Mouse (Mus musculus) lung, postnatal 14 days (tissue): ENCODE measurements around the gene Calm5.
"Not testable (repeated sequence)": the region's sequence is repeated elsewhere in the genome, so short reads cannot be mapped to it uniquely, and the experiment has no call there.

Experiments used
- DNase-seq: peaks from one replicate; pipeline ENCODE4 v3.0.0; 2021

The Calm5 gene

DNA sequence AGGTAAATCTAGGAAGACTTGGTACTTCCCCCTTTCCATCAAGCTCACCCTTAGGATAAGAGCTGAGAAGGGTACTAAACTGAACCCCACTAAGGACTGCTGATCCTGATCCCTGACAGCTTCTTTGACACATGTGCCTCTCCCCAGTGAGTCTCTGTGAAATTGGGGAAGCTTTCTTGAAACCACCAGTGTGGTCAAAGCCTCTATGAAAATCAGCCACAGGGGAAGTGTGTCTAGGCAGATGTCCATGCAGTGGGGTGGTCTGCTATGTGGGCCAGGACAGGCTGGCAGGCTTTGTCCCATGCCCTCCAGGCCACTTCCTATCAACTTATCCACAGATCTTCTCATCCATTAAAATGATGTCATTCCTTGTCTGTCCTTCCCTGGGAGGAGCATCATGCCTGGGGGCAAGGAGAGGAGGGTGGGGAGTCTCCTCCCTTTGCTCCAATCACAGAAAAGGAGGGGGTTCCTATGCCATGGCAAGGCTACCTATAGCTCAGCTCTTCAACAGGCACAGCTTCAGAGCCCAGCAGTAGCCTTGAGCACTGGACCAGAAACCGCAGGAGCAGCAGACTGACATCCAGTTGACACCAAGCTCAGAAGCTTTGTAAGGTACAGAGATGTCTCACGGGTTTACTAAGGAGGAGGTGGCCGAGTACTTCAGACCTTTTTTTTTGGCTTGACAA is at the start of gene Calm5:
Gene Calm5 (plus strand): TSS at position 526 of the 686 bp plus-strand sequence.
- not testable (repeated sequence) for DNase-seq

DNA sequence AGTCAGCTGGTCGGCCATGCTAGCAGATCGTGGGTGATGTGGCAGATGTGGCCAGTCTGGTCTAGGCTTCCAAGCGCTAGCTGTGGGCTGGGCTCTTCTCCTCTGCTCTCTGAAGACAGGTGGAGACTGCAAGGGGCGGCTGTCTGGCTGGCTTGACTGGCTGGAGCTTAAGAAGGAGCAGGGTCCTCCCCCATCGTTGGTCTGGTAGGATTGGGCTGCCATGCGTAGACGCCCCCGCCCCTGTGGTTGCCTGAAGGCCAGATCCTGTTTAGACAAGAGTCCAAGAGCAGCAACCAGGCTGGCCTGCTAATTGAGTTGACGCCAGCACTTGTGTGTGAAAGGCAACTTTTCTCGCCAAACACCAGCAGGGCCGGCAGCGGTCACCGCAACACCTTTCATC is 49.8 kb upstream of the Calm5 start, which contains the start of gene Calml3:
Gene Calml3 (minus strand): TSS at position 131 of the 400 bp plus-strand sequence.
- no peak for DNase-seq

DNA sequence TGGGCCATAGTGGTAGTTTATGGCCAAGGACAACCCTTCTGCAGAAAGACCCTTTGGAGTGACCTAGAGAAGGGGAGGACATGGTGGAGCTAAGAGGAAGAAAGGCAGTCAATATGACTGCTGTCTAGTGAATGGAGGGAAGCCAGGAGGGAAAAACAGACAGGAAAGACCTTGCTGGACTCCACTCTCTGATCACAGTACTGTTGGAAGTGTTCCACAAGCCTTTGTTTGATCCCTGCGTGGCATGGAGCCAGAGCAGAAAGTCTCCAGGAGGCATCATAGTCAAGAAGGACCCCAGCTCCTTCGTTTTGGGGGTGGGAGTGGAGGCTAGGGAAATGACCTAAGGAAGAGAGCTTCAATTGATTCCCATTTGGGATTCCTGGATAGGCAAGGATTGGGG is 48.8 kb upstream of the Calm5 start:
- no peak for DNase-seq

DNA sequence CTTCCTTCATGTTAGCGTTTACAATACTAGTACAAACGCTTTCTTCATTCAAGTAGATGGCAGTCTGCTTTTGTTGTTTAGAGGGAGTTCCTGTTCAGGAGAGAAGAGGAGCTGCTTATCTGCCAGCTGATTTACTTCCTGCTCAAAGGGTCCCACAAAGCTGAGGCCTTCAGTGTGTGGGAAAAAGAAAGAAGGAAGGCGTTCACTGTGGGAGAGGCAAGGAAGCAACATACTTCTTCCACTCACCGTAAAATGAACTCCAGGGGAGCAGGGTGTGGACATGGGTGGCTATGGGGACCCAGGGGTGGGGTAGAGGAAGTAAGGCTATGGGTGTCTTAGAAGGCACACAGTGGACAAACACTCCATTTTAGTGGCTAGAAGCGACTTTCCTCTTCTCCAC is 48.3 kb upstream of the Calm5 start:
- no peak for DNase-seq

DNA sequence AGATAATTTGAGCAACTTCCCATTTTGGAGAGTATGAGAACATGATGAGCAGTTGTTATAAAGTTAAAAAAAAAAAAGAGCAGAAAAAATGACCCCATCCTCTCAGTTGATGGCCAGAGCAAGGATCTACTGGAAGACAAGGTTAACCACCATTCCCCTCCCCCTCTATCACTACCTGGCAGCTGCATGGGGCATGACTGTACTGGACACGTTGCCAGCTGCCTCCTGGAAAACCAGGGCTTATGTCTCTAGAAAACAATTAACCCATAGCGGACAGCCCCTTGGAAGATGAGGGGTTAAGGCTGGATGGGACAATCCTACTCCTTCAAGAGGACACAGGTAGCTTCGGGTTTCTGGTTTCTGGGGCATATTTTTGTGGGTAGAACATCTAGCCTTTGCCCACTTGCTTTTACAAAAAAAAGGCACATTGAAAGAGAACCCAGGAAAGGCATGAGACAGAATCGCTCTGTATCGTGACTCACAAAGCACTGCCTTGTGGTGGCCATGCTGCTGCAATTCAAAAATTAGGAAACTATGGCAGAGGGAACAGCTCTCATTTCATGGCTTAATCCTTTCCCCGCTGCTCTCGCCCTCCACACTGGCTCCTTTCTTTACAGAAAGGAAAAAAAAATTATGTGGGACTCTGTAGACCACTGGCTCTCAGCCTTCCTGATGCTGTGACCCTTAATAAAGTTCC is 46.7 kb upstream of the Calm5 start:
- DNase-seq: no peak

DNA sequence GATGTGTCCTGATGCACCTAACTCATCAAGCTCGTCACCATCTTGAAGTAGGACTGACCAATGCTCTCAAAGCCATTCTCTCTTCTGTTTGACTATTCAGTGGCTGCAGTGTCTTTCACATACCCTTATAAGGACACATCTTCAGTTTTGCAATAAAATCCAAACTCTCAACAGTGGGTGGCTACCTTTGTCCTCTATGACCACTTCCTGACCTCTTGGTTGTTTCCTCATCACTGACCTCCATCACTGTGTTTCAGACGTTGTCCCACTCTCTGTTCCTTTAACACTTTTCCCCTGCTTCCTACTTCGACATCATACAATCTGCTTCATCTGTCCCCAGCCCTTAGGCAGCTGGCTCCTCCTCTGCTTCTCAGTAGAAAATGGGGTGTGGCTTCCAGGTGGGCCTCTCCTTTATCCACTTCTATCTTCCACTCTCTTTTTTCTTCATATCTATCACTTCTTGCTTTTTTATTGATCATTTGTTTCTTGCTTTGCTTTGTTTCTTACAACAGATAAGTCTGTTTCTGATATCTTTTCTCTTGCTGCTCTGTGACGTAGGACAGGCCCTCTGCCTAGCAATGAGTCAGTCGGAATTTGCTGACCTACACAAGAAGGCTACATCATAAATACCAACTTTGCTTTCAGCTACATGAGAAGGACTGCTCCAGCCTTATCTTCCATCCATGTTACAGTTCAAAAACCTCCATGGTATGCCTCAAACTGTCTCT is 35.8 kb upstream of the Calm5 start:
- DNase-seq: no peak

DNA sequence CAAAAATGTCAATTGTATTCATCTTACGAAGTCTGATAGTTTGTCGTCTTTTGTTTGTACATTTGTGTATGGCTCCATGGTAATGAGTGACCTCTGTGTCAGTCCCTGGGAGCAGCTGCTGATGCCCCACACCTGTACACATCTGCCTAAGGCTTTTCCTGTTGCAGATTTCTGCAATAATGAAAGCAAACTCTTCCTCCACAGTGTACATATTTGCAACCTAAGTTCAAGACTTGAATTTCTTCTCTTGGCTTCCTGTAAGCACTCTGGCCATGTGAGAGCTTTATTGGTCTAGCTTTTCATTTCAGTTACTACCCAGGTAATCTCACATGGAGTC is 35.3 kb upstream of the Calm5 start:
- DNase-seq: no peak

DNA sequence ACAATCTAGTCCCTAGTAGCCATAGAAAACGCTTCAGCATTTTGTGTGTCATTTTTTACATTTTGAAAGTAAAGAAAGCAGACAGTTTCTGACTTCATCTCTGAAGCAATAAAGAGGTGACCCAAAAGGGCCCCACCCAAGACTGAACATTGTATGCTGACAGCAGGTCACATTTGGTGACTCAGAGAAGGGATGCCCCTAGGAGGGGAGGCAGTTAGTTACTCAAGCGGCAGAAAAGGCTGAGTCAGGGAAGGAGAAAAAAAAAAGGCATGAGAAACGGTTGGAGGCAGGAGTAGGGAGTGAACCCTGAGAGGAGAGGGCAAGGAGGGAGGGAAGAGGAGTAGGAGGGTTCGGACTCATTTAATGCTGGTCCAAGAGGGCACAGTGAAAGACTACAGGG is 31.9 kb upstream of the Calm5 start:
- no peak for DNase-seq

DNA sequence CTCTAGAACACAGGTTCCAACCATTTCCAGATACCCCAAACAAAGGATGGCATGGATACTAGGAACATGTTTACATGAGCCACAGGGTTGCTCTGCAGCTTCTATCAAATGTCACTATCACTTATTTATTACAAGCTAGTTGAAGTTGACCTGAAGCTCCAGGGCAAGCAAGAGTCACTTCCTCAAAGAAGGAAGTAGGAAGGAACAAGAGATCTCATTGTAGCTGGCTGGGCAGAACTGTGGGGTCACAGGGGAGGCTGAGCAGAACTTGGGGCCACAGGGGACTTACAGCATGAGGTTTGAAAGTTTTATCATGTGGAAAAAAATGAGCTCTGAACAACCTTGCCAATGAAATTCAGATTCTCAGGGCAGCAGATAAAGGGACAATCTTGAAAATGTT is 28.2 kb upstream of the Calm5 start:
- no peak for DNase-seq

DNA sequence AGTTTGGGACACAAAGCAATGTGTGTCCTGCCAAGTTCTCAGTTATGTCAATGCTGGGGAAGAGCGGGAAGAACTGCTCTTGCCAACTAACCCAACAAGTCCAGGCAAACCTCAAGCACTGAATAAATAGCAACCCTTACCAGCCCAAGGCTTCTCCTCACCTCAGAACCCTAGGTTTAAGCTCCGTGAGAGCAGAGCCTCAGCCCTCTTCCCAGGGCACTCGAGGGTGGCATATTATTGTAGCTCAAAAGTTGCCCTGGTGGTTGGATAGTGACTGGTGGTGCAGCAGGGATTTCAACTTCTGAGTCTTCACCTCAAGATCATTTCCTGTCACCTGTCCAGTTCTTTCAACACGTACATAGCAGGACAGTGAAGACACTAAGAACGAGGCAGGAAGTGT is 22.4 kb upstream of the Calm5 start:
- DNase-seq: no peak

DNA sequence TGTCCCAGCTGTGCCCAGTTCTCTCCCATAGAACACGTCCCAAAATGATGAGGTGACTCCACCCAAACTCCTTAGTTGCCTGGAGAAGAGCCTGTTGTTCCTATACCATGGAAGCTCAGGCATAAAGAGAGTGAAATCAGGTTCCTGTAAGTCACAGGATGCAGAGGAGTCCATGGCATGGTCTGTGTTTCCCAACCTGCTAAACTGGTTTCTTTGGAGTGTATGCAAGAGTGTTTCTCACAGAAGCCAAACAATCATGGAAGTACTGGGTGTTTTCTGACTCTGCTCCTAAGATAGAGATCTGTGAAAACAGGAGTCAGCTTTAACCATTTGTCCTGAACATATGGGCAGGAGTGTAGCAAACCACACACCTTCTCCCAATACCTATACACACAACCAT is 22.0 kb upstream of the Calm5 start:
- DNase-seq: no peak

DNA sequence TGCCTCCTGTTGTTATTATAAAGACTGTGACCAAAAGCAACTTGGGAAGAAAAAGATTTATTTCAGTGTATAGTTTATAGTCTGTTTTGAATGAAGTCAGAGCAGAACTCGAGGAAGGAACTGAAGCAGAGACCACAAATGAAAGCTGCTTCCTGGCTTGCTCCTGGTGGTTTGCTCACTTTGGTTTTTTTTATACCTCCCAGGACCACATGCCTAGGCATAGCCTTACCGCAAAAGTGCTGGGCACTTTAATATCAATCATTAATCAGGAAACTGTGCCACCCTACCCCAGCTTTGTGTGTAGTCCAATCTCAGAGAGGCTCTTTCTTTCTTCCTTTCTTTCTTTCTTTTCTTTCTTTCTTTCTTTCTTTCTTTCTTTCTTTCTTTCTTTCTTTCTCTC is 21.5 kb upstream of the Calm5 start:
- DNase-seq: no peak

DNA sequence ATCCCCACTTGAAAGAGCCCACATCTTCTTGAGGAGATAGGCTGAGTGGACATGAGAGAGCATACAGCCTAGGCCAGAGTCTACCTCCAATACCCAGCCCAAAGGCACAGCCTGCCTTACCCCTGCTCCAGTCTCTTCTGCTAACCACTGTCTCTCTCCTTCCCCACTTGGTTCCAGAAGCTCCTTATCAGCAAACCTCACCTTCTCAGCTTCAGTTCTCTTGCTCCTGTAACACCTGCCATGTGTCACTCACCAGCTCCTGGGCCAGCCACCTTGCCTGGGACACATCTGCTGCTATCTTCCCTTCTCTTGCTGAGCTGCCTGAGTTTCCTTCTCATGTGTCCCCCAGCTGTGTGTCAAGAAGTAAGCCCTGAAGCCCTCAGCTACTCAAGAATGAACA is 20.3 kb upstream of the Calm5 start:
- not testable (repeated sequence) for DNase-seq

DNA sequence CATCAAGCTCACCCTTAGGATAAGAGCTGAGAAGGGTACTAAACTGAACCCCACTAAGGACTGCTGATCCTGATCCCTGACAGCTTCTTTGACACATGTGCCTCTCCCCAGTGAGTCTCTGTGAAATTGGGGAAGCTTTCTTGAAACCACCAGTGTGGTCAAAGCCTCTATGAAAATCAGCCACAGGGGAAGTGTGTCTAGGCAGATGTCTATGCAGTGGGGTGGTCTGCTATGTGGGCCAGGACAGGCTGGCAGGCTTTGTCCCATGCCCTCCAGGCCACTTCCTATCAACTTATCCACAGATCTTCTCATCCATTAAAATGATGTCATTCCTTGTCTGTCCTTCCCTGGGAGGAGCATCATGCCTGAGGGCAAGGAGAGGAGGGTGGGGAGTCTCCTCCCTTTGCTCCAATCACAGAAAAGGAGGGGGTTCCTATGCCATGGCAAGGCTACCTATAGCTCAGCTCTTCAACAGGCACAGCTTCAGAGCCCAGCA is 16.6 kb upstream of the Calm5 start, which contains the start of gene Calm4:
Gene Calm4 (plus strand): TSS at position 446 of the 496 bp plus-strand sequence.
- not testable (repeated sequence) for DNase-seq

DNA sequence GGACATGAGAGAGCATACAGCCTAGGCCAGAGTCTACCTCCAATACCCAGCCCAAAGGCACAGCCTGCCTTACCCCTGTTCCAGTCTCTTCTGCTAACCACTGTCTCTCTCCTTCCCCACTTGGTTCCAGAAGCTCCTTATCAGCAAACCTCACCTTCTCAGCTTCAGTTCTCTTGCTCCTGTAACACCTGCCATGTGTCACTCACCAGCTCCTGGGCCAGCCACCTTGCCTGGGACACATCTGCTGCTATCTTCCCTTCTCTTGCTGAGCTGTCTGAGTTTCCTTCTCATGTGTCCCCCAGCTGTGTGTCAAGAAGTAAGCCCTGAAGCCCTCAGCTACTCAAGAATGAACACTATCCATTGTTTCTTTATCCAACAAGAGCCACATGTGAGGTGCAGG is 13.3 kb upstream of the Calm5 start:
- not testable (repeated sequence) for DNase-seq

DNA sequence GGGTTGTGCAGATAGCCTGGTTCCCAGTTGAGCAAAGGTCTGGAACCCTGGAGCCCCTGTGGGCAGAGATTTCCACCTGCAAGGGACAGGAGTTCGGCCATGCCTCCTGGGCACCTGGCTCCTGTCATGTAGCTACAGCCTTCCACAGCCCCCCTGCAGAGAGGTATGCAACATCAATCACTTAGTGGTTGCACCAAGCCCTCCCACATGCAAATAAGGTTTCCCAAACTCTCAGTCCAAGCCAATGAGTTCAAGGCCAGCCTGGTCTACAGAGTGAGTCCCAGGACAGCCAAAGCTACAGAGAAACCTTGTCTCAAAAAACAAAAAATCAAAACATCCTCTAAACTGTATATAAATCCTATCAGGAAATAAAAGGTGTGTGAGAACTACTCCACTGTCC is 3.6 kb upstream of the Calm5 start:
- DNase-seq: no peak

DNA sequence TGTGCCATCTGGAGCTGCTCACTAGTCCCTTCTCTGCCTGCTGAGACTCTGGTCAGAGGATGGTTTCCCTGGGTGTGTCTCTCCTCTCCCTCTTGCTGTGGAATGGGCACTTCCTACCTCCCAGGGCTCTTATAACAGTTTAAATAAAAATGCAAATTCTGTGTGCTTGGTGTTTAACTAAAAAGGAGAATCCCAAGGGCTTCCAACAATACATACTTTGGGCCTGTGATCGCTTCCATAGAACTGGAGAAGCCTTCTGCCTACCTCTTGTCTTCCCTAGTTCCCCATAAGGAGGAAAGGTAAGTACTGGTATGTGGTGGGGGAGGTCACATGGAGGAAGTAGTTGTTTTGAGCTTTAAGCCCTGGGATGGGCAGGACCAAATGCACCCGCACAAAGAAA is 883 bp downstream of the Calm5 start:
- DNase-seq: no peak

DNA sequence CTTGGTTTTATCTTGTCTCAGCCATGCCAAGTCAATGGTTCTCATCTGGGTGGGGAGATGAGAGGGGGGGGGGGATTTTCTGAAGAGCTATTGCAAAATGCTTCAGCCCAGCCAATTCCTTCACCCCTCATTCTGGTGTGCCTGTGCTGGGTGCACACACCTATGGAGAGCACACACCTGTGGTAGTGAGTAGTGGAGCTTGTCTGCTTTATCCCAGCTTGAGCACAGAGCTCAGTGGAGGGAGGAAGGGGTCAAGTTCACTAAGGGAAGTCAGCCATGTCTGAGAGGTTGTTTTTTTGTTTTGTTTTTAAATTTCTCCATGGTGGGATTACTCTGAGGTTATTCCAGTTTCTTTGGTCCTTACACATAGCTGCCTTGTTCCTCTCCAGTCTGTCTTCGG is 2.3 kb downstream of the Calm5 start:
- no peak for DNase-seq

DNA sequence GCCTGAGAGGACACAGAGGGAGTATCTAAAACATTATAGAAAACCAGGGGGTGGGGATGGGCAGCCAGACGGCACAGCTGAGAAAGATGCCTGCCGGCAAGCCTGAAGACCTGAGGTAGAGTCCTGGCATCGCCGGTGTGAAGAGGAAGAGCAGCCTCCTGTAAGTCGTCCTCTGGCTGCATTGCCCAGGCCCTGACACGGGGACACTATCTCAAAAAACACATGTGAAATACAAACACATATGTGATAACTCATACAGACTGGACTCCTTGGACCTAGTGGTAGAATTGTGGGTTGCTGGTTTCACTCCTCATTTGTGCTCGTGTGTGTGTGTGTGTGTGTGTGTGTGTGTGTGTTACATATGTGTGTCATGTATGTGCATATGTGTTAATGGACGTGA is 7.3 kb downstream of the Calm5 start:
- DNase-seq: no peak

DNA sequence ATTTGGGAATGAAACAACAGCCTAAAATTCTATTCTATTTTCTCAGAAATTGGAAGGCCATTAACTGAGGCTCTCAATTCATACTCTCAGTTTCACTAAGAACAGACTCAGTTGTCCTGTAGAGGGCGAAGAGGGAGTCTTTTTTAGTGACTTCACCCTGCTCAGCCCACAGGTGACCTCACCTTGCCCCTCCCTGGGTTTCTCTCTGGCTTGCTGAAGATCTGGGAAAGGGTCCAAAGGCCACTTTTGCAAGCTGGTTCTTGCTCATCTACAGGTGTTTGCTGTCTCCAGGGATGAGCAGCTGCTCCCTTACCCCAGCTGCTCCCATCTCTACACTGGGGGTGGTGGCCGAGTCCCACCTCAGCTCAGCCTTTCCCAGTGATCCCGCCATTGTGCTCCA is 8.4 kb downstream of the Calm5 start:
- no peak for DNase-seq

DNA sequence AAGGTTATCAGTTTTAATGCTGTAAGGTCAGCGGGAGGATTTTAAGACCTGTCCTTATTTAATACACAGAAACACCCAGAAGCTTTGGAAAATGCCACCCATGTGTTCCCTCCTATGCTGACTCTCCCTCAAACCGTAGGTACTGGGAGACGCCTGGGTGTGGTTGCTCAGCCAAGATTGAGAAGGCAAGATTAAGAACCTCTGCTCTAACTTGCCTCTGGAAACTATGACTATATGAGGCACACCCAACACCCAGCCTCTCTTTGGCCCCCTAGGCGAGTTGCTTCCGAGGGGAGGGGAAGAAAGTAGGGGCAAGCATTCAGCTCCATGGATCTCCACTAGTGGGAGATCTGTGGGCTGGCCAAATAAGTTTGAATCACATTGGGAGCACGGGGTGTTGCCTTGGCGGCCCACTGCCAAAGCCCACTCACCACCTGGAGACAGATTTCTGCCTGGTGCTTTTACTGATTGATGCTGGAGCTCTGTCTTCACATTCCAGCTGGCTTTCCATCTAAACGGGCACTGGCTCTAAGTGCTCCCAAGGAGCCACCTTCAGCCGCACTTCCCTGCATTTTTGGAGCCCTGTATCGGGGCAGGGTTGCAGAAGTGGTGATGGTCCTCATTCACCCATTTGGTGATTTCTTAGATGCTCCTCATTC is 9.1 kb downstream of the Calm5 start:
- DNase-seq: no peak

DNA sequence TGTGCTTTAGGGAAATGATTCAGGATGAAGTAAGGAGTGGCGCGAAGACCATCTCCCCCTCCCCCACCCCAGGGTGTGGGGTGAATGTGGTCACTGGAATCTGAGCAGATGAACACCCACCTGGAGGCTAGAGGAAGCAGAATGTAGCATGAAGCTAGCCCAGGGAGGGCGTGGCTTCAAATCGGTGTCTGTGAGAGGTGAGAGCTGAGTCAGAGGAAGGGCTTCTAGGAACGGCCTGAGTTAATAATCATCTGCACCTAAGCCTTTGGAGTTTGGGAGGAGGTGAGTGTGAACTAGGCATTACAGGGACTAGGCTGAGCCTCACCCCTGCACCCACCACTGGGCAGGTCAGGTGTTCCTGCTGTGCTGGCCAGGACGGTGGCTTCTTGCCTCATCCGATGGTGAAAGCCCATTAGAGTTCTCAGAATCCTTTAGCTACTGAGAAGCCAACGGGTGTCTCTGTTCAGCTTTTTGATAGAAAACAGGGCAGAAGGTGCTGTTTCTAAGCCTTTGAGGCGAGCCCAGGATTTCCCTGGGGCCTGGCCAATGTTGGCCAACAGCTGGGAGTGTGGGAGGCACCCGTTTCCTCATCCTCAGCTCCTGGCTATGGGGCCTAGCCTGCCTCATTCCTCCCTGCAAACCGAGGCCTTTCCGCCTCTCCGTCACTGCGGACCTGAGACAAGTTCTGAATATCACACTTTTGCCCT is 11.8 kb downstream of the Calm5 start:
- DNase-seq: peak; percentile 43
